Mouse (Mus musculus) hindbrain, embryonic 16.5 days (tissue): ENCODE results near the gene Pappa. TPM values are rescaled to one million over a fixed set of nuclear protein-coding genes. Genes with fewer than 3 reads are reported as not detected.
A peak's percentile ranks its signal among the peaks of the same experiment; 100 is the strongest.

ENCODE experiments used
- ATAC-seq: fragments of 200-750 bp; cut with Nextera tagmentation; 2 replicates; pipeline ENCODE4 v1.8.0; 2017; ENCODE audit warnings: moderate TSS enrichment, moderate library complexity
- H3K27ac ChIP-seq: fragments of 300-500 bp; sonication (generic); 2 replicates; pipeline ENCODE4 v1.5.1; 2014; ENCODE audit warnings: low read depth, mild to moderate bottlenecking, control low read depth, low read length, moderate library complexity
- H3K27me3 ChIP-seq: fragments of 300-500 bp; sonication (generic); replicated peaks from 2 replicates; pipeline ENCODE4 v1.6.1; 2014; ENCODE audit warnings: low read length; ENCODE audit not compliant: control insufficient read depth, insufficient read depth
- H3K36me3 ChIP-seq: fragments of 300-500 bp; sonication (generic); 2 replicates; pipeline ENCODE4 v1.6.1; 2014; ENCODE audit warnings: mild to moderate bottlenecking, low read length, moderate library complexity, mixed read lengths; ENCODE audit not compliant: control insufficient read depth, insufficient read depth
- H3K4me1 ChIP-seq: fragments of 300-500 bp; sonication (generic); 2 replicates; pipeline ENCODE4 v1.6.1; 2014; ENCODE audit warnings: low read depth, low read length; ENCODE audit not compliant: control insufficient read depth, insufficient read depth
- H3K4me2 ChIP-seq: fragments of 300-500 bp; sonication (generic); 2 replicates; pipeline ENCODE4 v1.6.1; 2014; ENCODE audit warnings: mild to moderate bottlenecking, low read length, control low read depth, moderate library complexity
- H3K4me3 ChIP-seq: fragments of 300-500 bp; sonication (generic); 2 replicates; pipeline ENCODE4 v1.5.1; 2014; ENCODE audit warnings: mild to moderate bottlenecking, low read length, control low read depth, moderate library complexity
- H3K9ac ChIP-seq: fragments of 300-500 bp; sonication (generic); 2 replicates; pipeline ENCODE4 v1.6.1; 2014; ENCODE audit warnings: low read depth, mild to moderate bottlenecking, control low read depth, low read length, moderate library complexity
- H3K9me3 ChIP-seq: fragments of 300-500 bp; sonication (generic); 2 replicates; pipeline ENCODE4 v1.6.1; 2014; ENCODE audit warnings: mild to moderate bottlenecking, low read length, moderate library complexity; ENCODE audit not compliant: control insufficient read depth
- WGBS: fragments of 180-500 bp; shearing (Covaris S2); extraction: QIAGEN DNeasy Blood & Tissue Kit; methylation state at CpG from one replicate; pipeline ENCODE4 v1.1.7; 2014; 5-methylcytosine and 5-hydroxymethylcytosine counted together
- polyA plus RNA-seq: library from polyadenylated mRNA; unstranded; fragments of >200 nt; fragmentation: Nextera tagmentation; extraction: Ambion mirVana; gene quantifications from 2 replicates; pipeline ENCODE4 v1.2.1, GENCODE M21; 2015

Gene Pappa
- polyA plus RNA-seq, result 0.89 and 0.93 TPM in 2 replicates

- peaks cover 17% of the 10 kb centered on the region for H3K4me1 ChIP-seq
- WGBS, result under 1% methylated on average over 16 of the region's 16 CpGs
- H3K36me3 ChIP-seq, result no peaks in the 10 kb centered on the region
- peak within 1 kb of the TSS; percentile 63 for H3K4me3 ChIP-seq
- H3K9me3 ChIP-seq, result no peaks in the 10 kb centered on the region
- H3K27ac ChIP-seq, result no peak within 1 kb of the TSS
- peaks cover 2% of the 10 kb centered on the region for H3K27me3 ChIP-seq
- ATAC-seq, result no peak
- peak within 1 kb of the TSS; percentile 93 for H3K4me2 ChIP-seq
- H3K9ac ChIP-seq, result peak within 1 kb of the TSS; percentile 77
Observed at GRCm38 (mm10) chr4:65123741-65124224, at the start of gene Pappa. Gene Pappa (plus strand): TSS chr4:65124174.

- H3K27me3 ChIP-seq, result no peaks in the 10 kb centered on the region
- no peak overlapping the region for H3K4me3 ChIP-seq
- no peaks in the 10 kb centered on the region for H3K36me3 ChIP-seq
- H3K4me1 ChIP-seq, result no peaks in the 10 kb centered on the region
- WGBS, result 81% methylated on average over 6 of the region's 6 CpGs
- no peak overlapping the region for H3K27ac ChIP-seq
- no peak for ATAC-seq
- no peak overlapping the region for H3K4me2 ChIP-seq
- H3K9me3 ChIP-seq, result no peaks in the 10 kb centered on the region
- H3K9ac ChIP-seq, result no peak overlapping the region
Observed at GRCm38 (mm10) chr4:65077906-65078615, 45.9 kb upstream of the Pappa start.

- Histone ChIP-seq H3K27ac (no peak overlapping the region), H3K27me3 (no peaks in the 10 kb centered on the region), H3K9me3 (no peaks in the 10 kb centered on the region), H3K4me3 (no peak overlapping the region), H3K4me1 (no peaks in the 10 kb centered on the region), H3K9ac (no peak overlapping the region), H3K4me2 (no peak overlapping the region), H3K36me3 (no peaks in the 10 kb centered on the region)
- WGBS, result 87% methylated on average over 1 of the region's 1 CpGs
- no peak for ATAC-seq
Observed at GRCm38 (mm10) chr4:65086864-65087263, 37.1 kb upstream of the Pappa start.

- H3K9me3 ChIP-seq, result no peaks in the 10 kb centered on the region
- H3K4me3 ChIP-seq, result no peak overlapping the region
- WGBS, result 85% methylated on average over 5 of the region's 5 CpGs
- H3K36me3 ChIP-seq, result no peaks in the 10 kb centered on the region
- no peak overlapping the region for H3K27ac ChIP-seq
- H3K4me1 ChIP-seq, result no peaks in the 10 kb centered on the region
- no peak overlapping the region for H3K9ac ChIP-seq
- H3K4me2 ChIP-seq, result no peak overlapping the region
- no peaks in the 10 kb centered on the region for H3K27me3 ChIP-seq
- no peak for ATAC-seq
Observed at GRCm38 (mm10) chr4:65087592-65087991, 36.4 kb upstream of the Pappa start.

DNA sequence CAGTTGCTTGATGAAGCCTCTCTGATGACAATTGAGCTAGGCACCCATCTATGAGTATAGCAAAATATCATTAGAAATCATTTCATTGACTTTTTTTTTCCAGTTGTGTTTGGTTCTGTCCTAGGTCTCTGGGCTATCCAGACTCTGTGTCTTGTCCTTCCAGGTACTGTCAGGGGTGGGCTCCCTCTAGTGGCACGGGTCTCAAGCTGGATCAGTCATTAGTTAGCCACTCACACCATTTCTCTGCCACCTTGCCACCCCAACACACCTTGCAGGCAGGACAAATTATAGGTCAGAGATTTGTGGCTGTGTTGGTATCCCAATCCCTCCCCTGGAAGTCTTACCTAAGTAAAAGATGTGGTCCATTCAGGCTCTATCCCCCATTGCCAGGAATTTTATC, 31.8 kb upstream of the Pappa start:
- ATAC-seq, result no peak
- 14% methylated on average over 1 of the region's 1 CpGs for WGBS
- H3K9ac ChIP-seq, result no peak overlapping the region
- no peaks in the 10 kb centered on the region for H3K9me3 ChIP-seq
- no peaks in the 10 kb centered on the region for H3K36me3 ChIP-seq
- H3K4me3 ChIP-seq, result no peak overlapping the region
- H3K27ac ChIP-seq, result no peak overlapping the region
- no peak overlapping the region for H3K4me2 ChIP-seq
- H3K27me3 ChIP-seq, result no peaks in the 10 kb centered on the region
- H3K4me1 ChIP-seq, result no peaks in the 10 kb centered on the region

DNA sequence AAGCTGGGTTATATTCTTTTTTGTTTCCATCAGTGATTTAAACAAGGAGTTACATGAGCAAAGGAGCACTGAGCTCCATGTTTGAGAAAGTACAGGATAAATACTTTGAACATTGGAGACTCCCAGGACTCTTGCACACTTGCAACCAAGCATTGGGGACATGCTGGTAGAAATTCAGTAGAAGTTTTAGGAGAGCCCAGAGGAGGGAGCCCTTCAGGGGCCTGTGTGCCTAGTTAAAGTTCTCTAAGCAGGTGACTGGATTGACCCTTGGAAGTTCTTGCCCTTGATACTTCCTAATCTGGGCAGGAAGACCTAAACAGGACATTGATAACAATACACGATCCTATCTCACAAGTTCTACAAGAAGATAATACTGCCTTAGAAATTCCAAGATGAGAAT, 3.6 kb upstream of the Pappa start:
- H3K4me2 ChIP-seq, result no peak overlapping the region
- no peaks in the 10 kb centered on the region for H3K36me3 ChIP-seq
- no peaks in the 10 kb centered on the region for H3K9me3 ChIP-seq
- no peak overlapping the region for H3K27ac ChIP-seq
- no peak overlapping the region for H3K4me3 ChIP-seq
- H3K4me1 ChIP-seq, result peaks cover 6% of the 10 kb centered on the region
- peaks cover 2% of the 10 kb centered on the region; the same call in 1 of the 2 replicates for H3K27me3 ChIP-seq
- 78% methylated on average over 1 of the region's 1 CpGs for WGBS
- no peak for ATAC-seq
- H3K9ac ChIP-seq, result no peak overlapping the region

DNA sequence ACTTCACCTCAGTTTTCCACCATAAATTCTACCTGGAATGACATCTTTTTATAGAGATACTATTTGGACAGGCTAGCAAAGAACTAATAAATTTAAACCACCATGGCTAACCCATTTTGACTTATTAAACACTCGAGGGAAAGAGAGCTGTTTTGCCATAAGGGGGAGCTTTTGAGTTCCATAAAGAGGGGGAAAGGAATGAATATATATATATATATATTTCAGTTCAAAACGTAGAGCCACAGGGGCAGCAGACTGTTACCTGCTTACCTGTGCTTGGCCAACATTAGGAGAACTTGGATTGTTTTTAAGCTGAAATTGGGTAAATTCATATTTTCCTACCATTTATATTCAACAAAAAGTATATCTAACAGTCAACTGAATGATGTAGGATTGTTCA, 1.1 kb upstream of the Pappa start:
- Histone ChIP-seq H3K4me1 (peaks cover 17% of the 10 kb centered on the region), H3K9me3 (no peaks in the 10 kb centered on the region), H3K27me3 (peaks cover 2% of the 10 kb centered on the region; the same call in 1 of the 2 replicates), H3K4me3 (no peak overlapping the region), H3K4me2 (no peak overlapping the region; the same call in 1 of the 2 replicates), H3K36me3 (no peaks in the 10 kb centered on the region), H3K9ac (no peak overlapping the region), H3K27ac (no peak overlapping the region)
- ATAC-seq, result no peak
- 0% methylated on average over 2 of the region's 2 CpGs for WGBS

DNA sequence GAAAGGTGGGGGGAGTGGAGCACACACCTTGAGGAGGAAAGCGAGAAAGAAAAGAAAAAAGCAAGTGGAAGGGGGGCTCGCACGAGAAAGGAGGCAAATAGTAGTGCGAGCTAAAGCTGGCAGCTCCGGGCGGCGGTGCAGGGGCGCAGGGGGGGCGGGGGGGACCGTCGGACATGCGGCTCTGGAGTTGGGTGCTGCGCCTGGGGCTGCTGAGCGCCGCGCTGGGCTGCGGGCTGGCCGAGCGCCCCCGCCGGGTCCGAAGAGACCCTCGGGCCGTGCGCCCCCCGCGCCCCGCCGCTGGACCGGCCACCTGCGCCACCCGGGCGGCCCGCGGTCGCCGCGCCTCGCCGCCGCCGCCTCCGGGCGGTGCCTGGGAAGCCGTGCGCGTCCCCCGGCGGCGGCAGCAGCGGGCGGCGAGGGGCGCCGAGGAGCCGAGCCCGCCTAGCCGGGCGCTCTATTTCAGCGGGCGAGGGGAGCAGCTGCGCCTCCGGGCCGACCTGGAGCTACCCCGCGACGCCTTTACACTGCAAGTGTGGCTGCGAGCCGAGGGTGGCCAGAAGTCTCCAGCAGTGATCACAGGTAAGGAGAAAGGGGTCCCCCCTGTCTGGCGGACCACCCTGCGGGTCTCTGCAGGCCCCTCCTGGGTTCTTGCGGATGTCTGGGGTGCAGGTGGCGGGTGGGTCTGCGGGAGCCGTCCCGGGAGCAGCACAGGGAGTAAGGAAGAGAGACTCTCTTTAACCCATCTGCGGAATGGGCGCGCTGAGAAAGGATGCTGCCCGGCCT, 586 bp downstream of the Pappa start:
- Histone ChIP-seq H3K27me3 (peaks cover 2% of the 10 kb centered on the region), H3K27ac (no peak overlapping the region), H3K4me3 (peak overlapping the region; percentile 63), H3K9me3 (no peaks in the 10 kb centered on the region), H3K4me2 (peak overlapping the region; percentile 93), H3K4me1 (peaks cover 17% of the 10 kb centered on the region), H3K9ac (peak overlapping the region; percentile 77), H3K36me3 (no peaks in the 10 kb centered on the region)
- ATAC-seq, result peak; percentile 60
- under 1% methylated on average over 63 of the region's 80 CpGs for WGBS
